Mouse (Mus musculus) splenic B cell, adult 2 months (primary cell): ENCODE results near the gene Ubald1.

Experiments used
- DNase-seq: peaks from one replicate; pipeline ENCODE4 v3.0.0-alpha.2; 2011; ENCODE audit warnings: low read depth, low spot score
- H3K27me3 ChIP-seq: 2 replicates; pipeline ENCODE4 v1.6.1; 2012; ENCODE audit warnings: mild to moderate bottlenecking, low read length, moderate library complexity, mixed read lengths; ENCODE audit not compliant: control insufficient read depth, poor library complexity, insufficient read depth, severe bottlenecking
- H3K36me3 ChIP-seq: 2 replicates; pipeline ENCODE4 v1.6.1; 2012; ENCODE audit warnings: mild to moderate bottlenecking, low read length, moderate library complexity, mixed read lengths; ENCODE audit not compliant: control insufficient read depth, poor library complexity, insufficient read depth, severe bottlenecking

Ubald1 gene

DNA sequence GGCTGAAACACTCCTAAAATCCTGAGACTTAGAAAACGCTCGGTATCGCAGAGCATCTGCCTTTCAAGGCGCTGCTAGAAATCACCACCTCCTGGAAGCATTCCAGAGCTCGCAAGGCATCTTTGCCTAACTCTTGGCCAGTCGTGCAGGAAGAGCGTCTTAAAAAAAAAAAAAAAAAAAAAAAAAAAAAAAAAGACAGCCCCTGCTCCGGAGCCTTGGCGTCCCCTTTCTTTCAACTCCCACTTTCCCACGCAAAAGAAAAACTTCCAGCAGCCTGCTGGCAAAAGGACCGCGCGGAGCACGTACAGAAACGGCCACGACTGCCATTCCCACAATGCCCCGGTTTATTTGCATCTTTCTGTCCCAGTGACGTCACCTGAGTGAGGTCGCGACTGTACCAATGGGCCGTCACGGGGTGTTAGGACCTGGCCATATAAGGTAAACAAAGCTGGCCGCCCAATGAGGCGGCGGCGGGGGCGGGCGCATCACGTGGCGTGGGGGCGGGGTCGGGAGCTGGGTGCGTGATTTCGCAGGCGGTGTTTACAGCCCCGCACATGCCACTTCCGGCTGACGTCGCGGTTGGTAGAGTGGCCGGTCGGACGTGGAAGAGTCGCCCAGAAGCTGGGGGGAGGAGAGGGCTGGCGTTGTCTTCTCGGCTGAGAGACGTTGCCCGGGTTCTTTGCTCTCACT is at the start of gene Ubald1:
Gene Ubald1, minus strand, starts transcription at position 180 of the 690 bp plus-strand sequence.
- H3K36me3 ChIP-seq, result peaks cover 3% of the 10 kb centered on the region; the same call in 1 of the 2 replicates
- peak; percentile 99 for DNase-seq
- H3K27me3 ChIP-seq, result no peaks in the 10 kb centered on the region

DNA sequence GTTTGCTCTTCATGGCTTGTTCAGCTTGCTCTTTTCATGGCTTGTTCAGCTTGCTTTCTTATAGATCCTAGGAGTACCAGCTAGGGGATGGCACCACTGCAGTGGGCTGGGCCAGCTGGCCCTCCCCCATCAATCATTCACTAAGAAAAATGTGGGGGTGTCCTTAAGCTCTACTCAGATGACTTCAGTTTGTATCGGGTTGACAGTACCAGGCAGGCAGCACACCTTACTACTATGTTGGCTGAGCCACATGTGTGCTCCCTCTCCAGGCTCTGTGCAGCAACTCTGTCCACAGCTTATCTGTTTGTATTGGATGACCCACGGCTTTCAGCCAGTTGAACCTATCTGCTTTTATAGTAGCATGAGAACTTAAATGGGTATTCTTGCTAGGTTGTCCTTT is 48.4 kb upstream of the Ubald1 start:
- H3K36me3 ChIP-seq, result peaks cover 33% of the 10 kb centered on the region
- DNase-seq, result no peak
- no peaks in the 10 kb centered on the region for H3K27me3 ChIP-seq

DNA sequence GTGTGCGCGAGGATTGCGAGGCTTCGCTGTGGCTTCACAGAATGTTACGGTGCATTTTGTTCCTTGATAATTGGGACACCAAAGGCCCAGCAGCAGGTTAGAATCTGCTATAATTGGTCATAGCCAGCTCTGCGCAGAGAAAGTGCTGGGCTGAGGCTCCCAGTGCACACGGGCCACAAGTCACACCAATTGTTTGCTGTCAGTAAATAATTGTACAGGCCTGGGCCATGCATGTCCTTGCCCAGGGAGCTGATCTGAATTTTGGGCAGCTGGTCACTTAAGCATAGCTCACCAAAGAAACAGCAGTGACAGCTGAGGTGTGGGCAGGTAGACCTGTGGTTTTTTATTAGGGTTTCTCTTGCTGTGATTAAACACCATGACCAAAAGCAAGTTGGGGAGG is 47.9 kb upstream of the Ubald1 start:
- H3K36me3 ChIP-seq, result peaks cover 32% of the 10 kb centered on the region
- H3K27me3 ChIP-seq, result no peaks in the 10 kb centered on the region
- DNase-seq, result no peak

DNA sequence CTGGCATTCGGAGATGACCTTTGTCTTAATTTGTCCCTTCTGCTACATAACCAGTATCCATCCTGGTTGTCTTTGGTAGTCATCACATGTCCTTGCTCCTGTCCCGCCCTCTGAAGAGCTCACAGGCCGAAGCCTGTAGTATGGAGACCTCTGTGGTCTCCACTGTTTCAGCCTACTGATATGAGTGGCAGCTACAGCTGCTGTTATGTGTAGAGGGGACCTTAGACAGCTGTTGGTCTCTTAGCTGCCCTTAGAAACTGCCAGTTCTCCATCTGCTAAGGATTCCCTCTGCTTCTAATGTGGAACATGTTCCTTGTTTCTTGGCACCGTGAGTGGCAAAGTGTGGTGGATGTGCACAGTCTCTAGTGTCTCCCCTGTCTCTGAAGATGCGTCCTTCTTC is 43.9 kb upstream of the Ubald1 start:
- DNase-seq, result no peak
- Histone ChIP-seq H3K27me3 (no peaks in the 10 kb centered on the region), H3K36me3 (peaks cover 16% of the 10 kb centered on the region)

DNA sequence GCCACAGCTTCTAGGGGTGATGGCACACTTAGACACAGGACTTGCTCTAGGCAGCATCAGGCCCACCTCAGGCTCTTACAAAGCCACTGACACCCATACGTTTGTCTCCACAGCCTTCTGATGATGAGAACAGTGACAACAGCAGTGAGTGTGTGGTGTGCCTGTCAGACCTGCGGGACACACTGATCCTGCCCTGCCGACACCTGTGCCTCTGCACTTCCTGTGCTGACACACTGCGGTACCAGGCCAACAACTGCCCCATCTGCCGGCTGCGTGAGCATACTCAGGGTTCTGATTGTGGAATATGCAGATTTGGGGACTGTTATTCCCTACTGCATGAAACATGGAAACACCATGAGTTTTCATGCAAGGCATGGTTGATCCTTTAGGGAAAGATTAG is 42.4 kb upstream of the Ubald1 start:
- no peak for DNase-seq
- H3K36me3 ChIP-seq, result peaks cover 9% of the 10 kb centered on the region
- no peaks in the 10 kb centered on the region for H3K27me3 ChIP-seq

DNA sequence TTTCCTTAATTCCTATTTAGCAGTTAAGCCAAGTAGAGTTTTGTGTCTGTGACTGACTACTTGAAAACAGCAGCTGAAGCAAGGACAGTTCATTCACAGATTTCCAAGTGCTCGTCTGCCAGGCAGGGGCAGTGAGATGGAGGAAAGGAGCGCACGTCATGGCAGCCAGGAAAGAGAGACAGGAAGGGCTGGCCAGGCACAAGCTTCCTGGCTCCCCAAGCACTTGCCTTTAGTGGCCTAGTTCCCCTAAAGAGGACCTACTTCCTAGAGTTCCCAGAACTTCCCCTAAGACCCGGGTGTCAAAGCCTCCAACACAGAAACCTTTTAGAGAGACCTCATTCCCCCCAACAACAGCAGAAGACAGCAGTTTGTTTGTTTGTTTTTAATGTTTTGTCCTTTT is 40.4 kb upstream of the Ubald1 start:
- Histone ChIP-seq H3K36me3 (peaks cover 10% of the 10 kb centered on the region), H3K27me3 (no peaks in the 10 kb centered on the region)
- no peak for DNase-seq

DNA sequence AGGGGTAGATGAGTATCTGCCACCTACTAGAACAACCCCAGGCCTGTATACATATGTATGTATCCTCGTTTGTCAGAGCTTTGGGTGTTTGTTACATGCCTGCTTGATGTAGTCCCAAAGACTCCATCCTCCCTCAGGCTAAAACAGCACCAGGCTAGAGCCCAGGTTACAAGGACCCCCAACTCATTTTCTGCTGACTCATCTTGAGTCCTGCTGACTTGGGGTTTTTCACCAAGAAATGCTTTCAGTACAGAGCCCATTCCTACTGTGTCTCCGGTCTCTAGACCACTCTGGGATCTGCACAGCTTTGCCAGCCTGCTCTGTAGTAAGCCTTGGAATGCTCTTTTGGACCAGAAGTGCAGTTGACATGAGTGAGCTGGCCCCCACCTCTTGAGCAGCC is 36.5 kb upstream of the Ubald1 start:
- H3K36me3 ChIP-seq, result peaks cover 12% of the 10 kb centered on the region
- no peak for DNase-seq
- no peaks in the 10 kb centered on the region for H3K27me3 ChIP-seq

DNA sequence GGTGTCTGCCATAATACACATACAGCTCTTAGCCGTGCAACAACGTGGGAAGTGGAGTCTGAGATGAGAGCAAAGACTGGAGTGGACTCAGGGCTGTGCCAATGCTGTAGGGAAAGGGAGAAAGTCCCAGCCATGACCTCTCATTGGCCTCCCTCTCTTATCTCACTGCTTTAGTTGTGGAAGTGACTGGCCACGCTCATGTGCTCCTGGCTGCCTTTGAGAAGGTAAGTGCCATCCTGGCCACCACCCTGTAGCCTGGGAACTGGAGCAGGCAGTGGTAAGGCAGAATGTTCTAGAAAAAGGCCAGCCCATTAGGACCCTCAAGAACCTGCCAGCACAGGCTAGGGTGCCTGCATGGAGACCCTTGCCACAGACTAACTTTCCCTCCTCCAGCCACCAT is 35.8 kb upstream of the Ubald1 start:
- Histone ChIP-seq H3K27me3 (no peaks in the 10 kb centered on the region), H3K36me3 (peaks cover 13% of the 10 kb centered on the region)
- no peak for DNase-seq

DNA sequence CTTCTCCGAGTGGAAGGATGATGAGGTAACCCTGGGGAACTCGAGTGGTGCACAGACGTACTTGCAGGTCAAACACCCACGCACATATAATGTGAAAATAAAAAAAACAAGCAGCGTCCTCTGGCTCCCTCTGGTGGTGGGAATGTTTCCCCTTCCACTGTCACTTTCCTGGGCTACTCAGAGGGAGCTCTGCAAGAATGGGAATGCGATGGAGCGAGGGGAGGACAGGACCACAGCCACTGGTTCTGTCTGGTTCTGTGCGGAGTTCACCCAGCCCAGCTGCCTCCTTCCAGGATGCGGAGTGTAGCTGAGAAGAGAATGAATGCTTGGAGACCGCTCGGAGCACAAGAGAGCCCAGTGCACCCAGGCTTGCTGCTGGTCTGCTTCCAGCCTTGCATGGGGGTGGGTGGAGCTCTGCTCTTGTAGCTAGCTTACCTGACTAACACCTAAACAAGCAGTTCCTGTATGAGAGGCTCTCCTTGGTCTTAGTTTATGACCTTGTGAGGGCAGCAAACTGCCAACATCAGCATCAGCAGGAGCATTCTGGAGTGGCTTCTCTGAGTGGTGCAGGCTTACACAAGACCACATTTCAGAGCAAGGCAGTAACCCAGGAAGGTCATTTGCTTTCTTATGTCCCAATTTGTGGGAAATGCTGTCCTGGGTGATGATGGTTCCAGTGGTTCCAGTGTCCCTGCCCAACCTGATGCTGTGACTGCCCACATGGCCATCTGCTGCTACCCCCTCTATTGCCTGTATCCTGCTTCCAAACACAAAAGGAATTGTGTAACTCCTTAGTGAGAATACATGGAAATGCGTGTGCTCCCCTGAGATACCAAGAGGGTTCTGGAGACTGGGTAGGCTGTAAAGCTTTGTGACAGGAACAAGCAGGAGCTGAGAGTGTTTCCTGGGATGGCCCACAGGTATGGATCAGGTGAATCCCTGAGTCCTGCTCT is 33.9 kb upstream of the Ubald1 start:
- peaks cover 16% of the 10 kb centered on the region for H3K36me3 ChIP-seq
- peak; percentile 90 for DNase-seq
- H3K27me3 ChIP-seq, result no peaks in the 10 kb centered on the region

DNA sequence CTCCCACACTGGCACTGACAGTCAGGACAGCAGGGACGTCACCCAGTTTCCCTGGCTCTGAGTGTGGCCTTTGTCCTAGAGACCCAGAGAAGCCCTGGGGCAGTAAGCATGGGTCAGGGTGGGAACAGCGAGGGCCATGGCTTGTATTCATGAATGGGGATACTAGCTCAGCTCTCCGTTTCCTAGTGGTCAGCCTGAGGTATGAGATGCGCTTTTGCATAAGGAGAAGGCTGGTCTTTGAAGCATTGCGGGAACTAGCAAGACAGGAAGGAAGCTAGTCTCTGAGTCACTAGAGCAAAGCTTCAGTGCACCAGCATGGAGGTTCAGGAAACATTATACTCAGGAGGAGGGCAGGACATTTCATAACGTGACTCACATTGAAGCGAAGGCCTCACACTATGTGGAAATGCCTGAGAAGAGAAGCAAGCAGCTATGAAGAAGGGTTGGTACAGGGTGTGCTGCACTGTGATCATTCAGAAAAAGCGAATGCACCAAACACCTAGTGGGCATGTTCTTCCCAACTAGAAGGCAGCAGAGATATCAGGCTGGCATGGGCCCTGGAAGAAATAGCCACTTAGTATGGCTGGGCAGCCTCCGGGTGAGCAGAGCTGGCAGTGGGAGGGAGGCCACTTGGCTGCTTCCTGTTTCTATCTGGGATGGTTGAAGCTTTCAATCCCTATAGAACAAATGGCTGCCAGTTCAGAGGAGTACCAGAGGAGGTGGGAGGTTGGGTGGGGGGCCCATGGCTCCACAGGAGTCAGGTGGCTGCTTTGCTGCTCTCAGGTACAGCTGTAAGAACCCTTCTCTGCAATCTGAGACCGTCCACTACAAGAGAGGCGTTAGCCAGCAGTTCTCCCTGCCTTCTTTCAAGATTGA is 33.0 kb upstream of the Ubald1 start:
- peak; percentile 79 for DNase-seq
- peaks cover 16% of the 10 kb centered on the region for H3K36me3 ChIP-seq
- no peaks in the 10 kb centered on the region for H3K27me3 ChIP-seq

DNA sequence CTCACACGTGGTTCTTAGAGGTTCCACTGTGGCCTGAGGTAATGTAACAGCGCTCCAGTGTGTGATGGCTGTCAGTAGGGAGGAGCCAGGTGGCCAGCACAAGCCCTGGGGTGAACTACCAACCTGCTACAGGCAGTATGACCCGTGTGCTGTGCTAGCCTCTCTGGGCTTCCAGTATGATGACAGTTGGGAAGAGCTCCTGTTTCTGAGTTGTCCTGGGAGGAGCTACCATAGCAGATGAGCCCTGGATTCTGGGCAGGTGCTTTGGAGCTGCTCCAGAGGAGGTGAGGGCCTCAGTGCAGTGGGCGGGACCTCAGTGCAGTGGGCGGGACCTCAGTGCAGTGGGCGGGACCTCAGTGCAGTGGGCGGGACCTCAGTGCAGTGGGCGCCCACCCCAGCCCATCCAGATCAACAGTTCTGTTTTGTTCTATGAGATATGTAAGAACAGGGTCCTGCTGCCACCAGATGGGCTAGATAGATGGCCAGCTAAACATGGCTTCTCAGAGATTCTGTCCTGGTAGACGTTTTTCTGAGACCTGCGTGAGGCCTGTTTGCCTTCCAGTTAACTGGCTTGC is 32.0 kb upstream of the Ubald1 start:
- no peak for DNase-seq
- Histone ChIP-seq H3K36me3 (peaks cover 16% of the 10 kb centered on the region), H3K27me3 (no peaks in the 10 kb centered on the region)

DNA sequence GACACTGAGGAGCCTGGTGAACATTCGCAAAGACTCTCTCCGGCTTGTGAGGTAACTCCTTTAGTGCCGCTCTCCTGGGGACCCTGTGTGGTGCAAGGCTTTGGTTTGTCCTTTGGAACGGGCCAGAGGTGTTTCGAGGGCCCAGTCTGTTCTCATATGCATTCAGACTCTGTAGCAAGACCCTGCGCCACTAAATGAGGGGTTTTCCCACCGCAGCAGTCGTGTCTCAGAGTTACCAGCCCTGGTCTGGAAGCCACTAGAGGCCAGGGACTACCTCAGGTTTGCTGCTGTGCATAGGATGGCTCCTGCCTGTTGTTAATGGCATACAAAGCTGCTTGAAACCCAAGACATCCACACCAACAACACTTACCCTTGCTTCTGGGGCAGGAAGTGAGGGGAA is 30.6 kb upstream of the Ubald1 start:
- H3K27me3 ChIP-seq, result no peaks in the 10 kb centered on the region
- peaks cover 8% of the 10 kb centered on the region for H3K36me3 ChIP-seq
- no peak for DNase-seq

DNA sequence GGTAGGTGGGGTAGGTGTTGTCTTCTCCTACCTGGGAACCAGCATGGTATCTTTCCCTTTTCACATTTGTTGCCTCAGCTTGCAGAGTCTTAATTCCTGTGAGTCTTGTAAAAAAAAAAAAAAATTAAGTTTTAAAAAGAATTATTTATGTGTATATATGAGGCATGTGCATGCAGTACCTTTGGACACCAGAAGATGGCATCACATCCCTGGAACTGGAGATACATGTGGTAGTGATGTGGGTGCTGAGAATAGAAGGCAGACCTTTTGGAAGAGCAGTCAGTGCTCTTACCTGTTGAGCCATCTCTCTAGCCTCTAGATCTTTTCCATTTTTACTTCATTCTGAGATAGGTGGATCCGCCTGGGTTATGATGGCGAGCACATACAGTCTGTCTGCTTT is 29.6 kb upstream of the Ubald1 start:
- peak; percentile 57 for DNase-seq
- peaks cover 6% of the 10 kb centered on the region for H3K36me3 ChIP-seq

DNA sequence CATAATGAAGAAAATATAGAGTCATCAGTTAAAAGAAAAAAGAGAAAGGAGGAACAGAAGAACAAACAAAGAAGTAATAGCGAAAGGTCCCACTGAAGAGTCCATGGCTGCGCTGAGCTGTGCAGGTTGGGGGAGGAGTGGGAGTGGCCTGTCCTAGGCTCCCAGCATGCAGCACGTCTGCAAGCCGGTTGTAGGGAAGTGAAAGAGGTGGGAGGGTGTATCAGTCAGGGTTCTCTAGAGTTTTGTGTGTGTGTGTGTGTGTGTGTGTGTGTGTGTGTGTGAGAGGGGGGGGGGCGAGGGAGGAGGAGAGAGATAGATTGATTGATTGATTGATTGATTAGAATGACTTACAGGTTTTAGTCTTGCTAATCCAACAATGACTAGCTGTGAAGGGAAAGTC is 27.9 kb upstream of the Ubald1 start:
- DNase-seq, result peak; percentile 93
- no peaks in the 10 kb centered on the region for H3K27me3 ChIP-seq
- peaks cover 4% of the 10 kb centered on the region; the same call in 1 of the 2 replicates for H3K36me3 ChIP-seq

More for the DNA sequence above, 29.6 kb upstream of the Ubald1 start:
- no peaks in the 10 kb centered on the region for H3K27me3 ChIP-seq
